Mouse (Mus musculus): ENCODE results near the gene Wwc1. TPM values are rescaled to one million over a fixed set of nuclear protein-coding genes. Genes with fewer than 3 reads are reported as not detected.

The Wwc1 gene
- polyA plus RNA-seq, 1 experiment = 28.5 TPM

GRCm38 (mm10) chr11:35970806-35971705 is 9.3 kb downstream of the Wwc1 start:
- TF ChIP-seq CTCF (IDR thresholded peaks at IDR 0.05; ENCODE audit: borderline replicate concordance, insufficient read depth, low read depth, low read length) = no peak
- DNase-seq = no peak
- Histone ChIP-seq H3K27ac (ENCODE audit: insufficient read depth, low read length) (no peak overlapping the region), H3K4me1 (ENCODE audit: control insufficient read depth, insufficient read depth, low read length) (no peaks in the 10 kb centered on the region), H3K4me3 (replicated peaks; ENCODE audit: insufficient read depth, low read depth, low read length) (no peak overlapping the region), H3K27me3 (ENCODE audit: control insufficient read depth, insufficient read depth, low read length) (no peaks in the 10 kb centered on the region)
- 86% methylated on average over 19 of the region's 19 CpGs for WGBS

- H3K27ac ChIP-seq (ENCODE audit: insufficient read depth, low read length) = no peak overlapping the region
- no peak overlapping the region for H3K4me3 ChIP-seq (replicated peaks; ENCODE audit: insufficient read depth, low read depth, low read length)
- TF ChIP-seq POLR2A (IDR thresholded peaks at IDR 0.05; ENCODE audit: borderline replicate concordance, insufficient read depth, low read length) (no peak), CTCF (IDR thresholded peaks at IDR 0.05; ENCODE audit: borderline replicate concordance, insufficient read depth, low read depth, low read length) (no peak)
- DNase-seq = no peak
- WGBS = 91% methylated on average over 10 of the region's 10 CpGs
- no peaks in the 10 kb centered on the region for H3K27me3 ChIP-seq (ENCODE audit: control insufficient read depth, insufficient read depth, low read length)
- no peaks in the 10 kb centered on the region for H3K4me1 ChIP-seq (ENCODE audit: control insufficient read depth, insufficient read depth, low read length)
Measured at GRCm38 (mm10) chr11:35968291-35968690, 12.0 kb downstream of the Wwc1 start.

GRCm38 (mm10) chr11:35963981-35964549 is 16.3 kb downstream of the Wwc1 start:
- TF ChIP-seq POLR2A (IDR thresholded peaks at IDR 0.05; ENCODE audit: borderline replicate concordance, insufficient read depth, low read length) (no peak), CTCF (IDR thresholded peaks at IDR 0.05; ENCODE audit: borderline replicate concordance, insufficient read depth, low read depth, low read length) (no peak)
- 83% methylated on average over 9 of the region's 9 CpGs for WGBS
- no peaks in the 10 kb centered on the region for H3K27me3 ChIP-seq (ENCODE audit: control insufficient read depth, insufficient read depth, low read length)
- no peak for DNase-seq
- H3K4me1 ChIP-seq (ENCODE audit: control insufficient read depth, insufficient read depth, low read length) = no peaks in the 10 kb centered on the region
- no peak overlapping the region for H3K27ac ChIP-seq (ENCODE audit: insufficient read depth, low read length)
- H3K4me3 ChIP-seq (replicated peaks; ENCODE audit: insufficient read depth, low read depth, low read length) = no peak overlapping the region

GRCm38 (mm10) chr11:35963554-35963953 is 16.8 kb downstream of the Wwc1 start:
- no peak for DNase-seq
- WGBS = 68% methylated on average over 2 of the region's 2 CpGs
- Histone ChIP-seq H3K27ac (ENCODE audit: insufficient read depth, low read length) (no peak overlapping the region), H3K4me1 (ENCODE audit: control insufficient read depth, insufficient read depth, low read length) (no peaks in the 10 kb centered on the region), H3K4me3 (replicated peaks; ENCODE audit: insufficient read depth, low read depth, low read length) (no peak overlapping the region), H3K27me3 (ENCODE audit: control insufficient read depth, insufficient read depth, low read length) (no peaks in the 10 kb centered on the region)
- TF ChIP-seq CTCF (IDR thresholded peaks at IDR 0.05; ENCODE audit: borderline replicate concordance, insufficient read depth, low read depth, low read length) (no peak), POLR2A (IDR thresholded peaks at IDR 0.05; ENCODE audit: borderline replicate concordance, insufficient read depth, low read length) (no peak)

GRCm38 (mm10) chr11:35962431-35962830 is 17.9 kb downstream of the Wwc1 start:
- no peak for DNase-seq
- WGBS = 96% methylated on average over 2 of the region's 2 CpGs
- no peak for TF ChIP-seq CTCF (IDR thresholded peaks at IDR 0.05; ENCODE audit: borderline replicate concordance, insufficient read depth, low read depth, low read length)
- no peak for TF ChIP-seq POLR2A (IDR thresholded peaks at IDR 0.05; ENCODE audit: borderline replicate concordance, insufficient read depth, low read length)
- Histone ChIP-seq H3K4me3 (replicated peaks; ENCODE audit: insufficient read depth, low read depth, low read length) (no peak overlapping the region), H3K27ac (ENCODE audit: insufficient read depth, low read length) (no peak overlapping the region), H3K4me1 (ENCODE audit: control insufficient read depth, insufficient read depth, low read length) (no peaks in the 10 kb centered on the region), H3K27me3 (ENCODE audit: control insufficient read depth, insufficient read depth, low read length) (no peaks in the 10 kb centered on the region)

- Histone ChIP-seq H3K27ac (ENCODE audit: insufficient read depth, low read length) (no peak overlapping the region), H3K27me3 (ENCODE audit: control insufficient read depth, insufficient read depth, low read length) (no peaks in the 10 kb centered on the region), H3K4me1 (ENCODE audit: control insufficient read depth, insufficient read depth, low read length) (no peaks in the 10 kb centered on the region), H3K4me3 (replicated peaks; ENCODE audit: insufficient read depth, low read depth, low read length) (no peak overlapping the region)
- DNase-seq = no peak
- no peak for TF ChIP-seq POLR2A (IDR thresholded peaks at IDR 0.05; ENCODE audit: borderline replicate concordance, insufficient read depth, low read length)
- no peak for TF ChIP-seq CTCF (IDR thresholded peaks at IDR 0.05; ENCODE audit: borderline replicate concordance, insufficient read depth, low read depth, low read length)
- WGBS = 82% methylated on average over 3 of the region's 3 CpGs
Measured at GRCm38 (mm10) chr11:35959270-35959669, 21.1 kb downstream of the Wwc1 start.

GRCm38 (mm10) chr11:35955572-35955971 is 24.8 kb downstream of the Wwc1 start:
- 0 out of 2 replicates have a peak, but pooled peaks cover 5% of the 10 kb centered on the region for H3K4me1 ChIP-seq (ENCODE audit: control insufficient read depth, insufficient read depth, low read length)
- TF ChIP-seq CTCF (IDR thresholded peaks at IDR 0.05; ENCODE audit: borderline replicate concordance, insufficient read depth, low read depth, low read length) (no peak), POLR2A (IDR thresholded peaks at IDR 0.05; ENCODE audit: borderline replicate concordance, insufficient read depth, low read length) (no peak)
- DNase-seq = no peak
- H3K4me3 ChIP-seq (replicated peaks; ENCODE audit: insufficient read depth, low read depth, low read length) = no peak overlapping the region
- no peaks in the 10 kb centered on the region for H3K27me3 ChIP-seq (ENCODE audit: control insufficient read depth, insufficient read depth, low read length)
- no peak overlapping the region for H3K27ac ChIP-seq (ENCODE audit: insufficient read depth, low read length)
- 63% methylated on average over 3 of the region's 3 CpGs for WGBS

- Histone ChIP-seq H3K27ac (ENCODE audit: insufficient read depth, low read length) (no peak overlapping the region), H3K27me3 (ENCODE audit: control insufficient read depth, insufficient read depth, low read length) (no peaks in the 10 kb centered on the region), H3K4me3 (replicated peaks; ENCODE audit: insufficient read depth, low read depth, low read length) (no peak overlapping the region), H3K4me1 (ENCODE audit: control insufficient read depth, insufficient read depth, low read length) (0 out of 2 replicates have a peak, but pooled peaks cover 5% of the 10 kb centered on the region)
- TF ChIP-seq CTCF (IDR thresholded peaks at IDR 0.05; ENCODE audit: borderline replicate concordance, insufficient read depth, low read depth, low read length) = no peak
- no peak for TF ChIP-seq POLR2A (IDR thresholded peaks at IDR 0.05; ENCODE audit: borderline replicate concordance, insufficient read depth, low read length)
- 92% methylated on average over 4 of the region's 4 CpGs for WGBS
- no peak for DNase-seq
Measured at GRCm38 (mm10) chr11:35953179-35953578, 27.1 kb downstream of the Wwc1 start.

Measured in cerebellum, adult 2 months (tissue).